Mouse (Mus musculus) liver, embryonic 14.5 days (tissue): Measurements from ENCODE around the gene Gmnn. TPM values are rescaled to one million over a fixed set of nuclear protein-coding genes. Genes with fewer than 3 reads are reported as not detected.

ENCODE experiments used
- ATAC-seq: fragments of 200-750 bp; cut with Nextera tagmentation; 2 replicates; pipeline ENCODE4 v1.8.0; 2017; ENCODE audit warnings: moderate number of reproducible peaks, mild to moderate bottlenecking, moderate library complexity; ENCODE audit not compliant: insufficient read depth
- DNase-seq, 3 experiments: peaks; one replicate each; pipeline ENCODE4 v3.0.0-alpha.2; 2012 to 2013; ENCODE audit warnings: low read depth in 3 of 3, low spot score in 3 of 3
- H3K27ac ChIP-seq: fragments of 300-500 bp; sonication (generic); 2 replicates; pipeline ENCODE4 v1.5.1; 2014; ENCODE audit warnings: moderate library complexity, mild to moderate bottlenecking, control low read depth, inconsistent platforms
- H3K27me3 ChIP-seq: fragments of 300-500 bp; sonication (generic); 2 replicates; pipeline ENCODE4 v1.6.1; 2014; ENCODE audit warnings: mild to moderate bottlenecking, low read length, moderate library complexity; ENCODE audit not compliant: control insufficient read depth, insufficient read depth
- H3K36me3 ChIP-seq: fragments of 300-500 bp; sonication (generic); replicated peaks from 2 replicates; pipeline ENCODE4 v1.6.1; 2014; ENCODE audit warnings: low read depth; ENCODE audit not compliant: control insufficient read depth, insufficient read depth
- H3K4me1 ChIP-seq, 2 experiments: fragments of 200-500 bp in 1 of 2; fragments of 300-500 bp in 1 of 2; sonication (generic) in 1 of 2; replicated peaks; 2 replicates each; pipeline ENCODE4 v1.6.1; 2012 to 2014; ENCODE audit warnings: antibody characterized with exemption in 1 of 2, inconsistent platforms in 1 of 2, low read length in 1 of 2; ENCODE audit not compliant: control insufficient read depth in 2 of 2, insufficient read depth in 2 of 2
- H3K4me2 ChIP-seq: fragments of 300-500 bp; sonication (generic); 2 replicates; pipeline ENCODE4 v1.6.1; 2014; ENCODE audit warnings: low read depth, mild to moderate bottlenecking, control low read depth, moderate library complexity
- H3K4me3 ChIP-seq, 2 experiments: fragments of 200-500 bp in 1 of 2; fragments of 300-500 bp in 1 of 2; sonication (generic) in 1 of 2; 2 replicates each; pipeline ENCODE4 v1.5.1; 2012 to 2014; ENCODE audit warnings: low read depth in 2 of 2, low read length in 2 of 2, mild to moderate bottlenecking in 2 of 2, control low read depth in 1 of 2, inconsistent platforms in 1 of 2, moderate library complexity in 1 of 2; ENCODE audit not compliant: insufficient read depth in 1 of 2
- H3K9ac ChIP-seq: fragments of 300-500 bp; sonication (generic); replicated peaks from 2 replicates; pipeline ENCODE4 v1.6.1; 2014; ENCODE audit warnings: mild to moderate bottlenecking, control low read depth, moderate library complexity
- H3K9me3 ChIP-seq: fragments of 300-500 bp; sonication (generic); 2 replicates; pipeline ENCODE4 v1.6.1; 2016; ENCODE audit warnings: low read length, mixed read lengths; ENCODE audit not compliant: control insufficient read depth
- CTCF ChIP-seq: IDR thresholded peaks from 2 replicates; pipeline ENCODE4 v1.5.1; 2016; ENCODE audit warnings: antibody characterized with exemption, low read depth, control low read depth
- EP300 ChIP-seq: IDR thresholded peaks from 2 replicates; pipeline ENCODE4 v1.6.1; 2016; ENCODE audit warnings: antibody characterized with exemption, low read depth
- WGBS: fragments of 180-500 bp; shearing (Covaris S2); extraction: QIAGEN DNeasy Blood & Tissue Kit; methylation state at CpG from one replicate; pipeline ENCODE4 v1.1.7; 2014; ENCODE audit not compliant: insufficient replicate concordance; 5-methylcytosine and 5-hydroxymethylcytosine counted together
- polyA plus RNA-seq, 2 experiments: library from polyadenylated mRNA; depleted of rRNA in 1 of 2; stranded (reverse) in 1 of 2; unstranded in 1 of 2; fragments of >200 nt; fragmentation: Nextera tagmentation in 1 of 2; extraction: Ambion mirVana in 1 of 2; gene quantifications; 2 replicates each; pipeline versions ENCODE4 v1.2.1 to v1.2.3; 2012 to 2014

The Gmnn gene
- polyA plus RNA-seq, 2 experiments, result 65.7 to 149 TPM

DNA sequence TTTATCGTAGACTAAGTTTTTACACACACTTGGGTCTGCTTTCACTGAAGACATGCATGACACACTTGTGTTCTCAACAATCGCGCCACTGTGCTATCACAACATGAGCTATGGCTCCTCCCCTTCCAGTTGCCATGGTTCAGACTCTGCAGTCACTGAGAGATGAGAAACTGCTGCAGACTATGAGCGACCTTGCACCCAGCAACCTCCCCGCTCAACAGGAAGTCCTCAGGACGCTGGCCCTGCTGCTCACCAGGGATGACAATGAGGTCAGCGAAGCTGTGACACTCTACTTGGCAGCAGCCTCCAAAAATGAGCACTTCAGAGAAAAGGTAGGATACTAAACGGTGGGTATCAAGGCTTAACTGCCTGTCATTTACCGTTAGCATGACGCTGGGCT lies 40.2 kb downstream of the Gmnn start:
- WGBS, result 75% methylated on average over 10 of the region's 10 CpGs
- no peaks in the 10 kb centered on the region for H3K36me3 ChIP-seq
- H3K4me3 ChIP-seq, result no peak overlapping the region
- no peak overlapping the region for H3K27ac ChIP-seq
- ATAC-seq (no peak), DNase-seq (no peak)
- no peaks in the 10 kb centered on the region for H3K9me3 ChIP-seq
- no peak overlapping the region for H3K9ac ChIP-seq
- no peaks in the 10 kb centered on the region; a peak in 1 of 4 replicates for H3K4me1 ChIP-seq
- no peak for TF ChIP-seq EP300
- no peak for TF ChIP-seq CTCF
- H3K27me3 ChIP-seq, result no peaks in the 10 kb centered on the region
- no peak overlapping the region for H3K4me2 ChIP-seq

DNA sequence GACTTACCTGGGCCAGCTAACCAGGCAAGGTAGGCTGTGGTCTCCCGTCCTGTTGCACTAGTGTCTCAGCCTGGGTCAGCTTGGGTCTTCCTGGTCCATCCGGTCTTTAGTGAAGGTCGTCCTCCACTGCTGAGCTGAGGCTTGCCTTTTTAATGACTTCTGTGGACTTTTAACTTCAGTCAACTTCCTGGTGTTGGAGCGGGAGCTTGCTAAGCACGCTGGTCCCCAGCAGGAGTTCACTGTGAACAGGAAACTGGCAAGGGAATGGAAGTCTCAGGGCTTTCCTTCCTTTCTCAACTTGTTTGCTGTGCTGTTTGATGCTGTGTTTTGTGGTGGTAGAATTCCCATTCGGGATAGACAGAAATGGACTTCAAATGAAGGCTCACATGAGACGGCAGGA lies 44.0 kb downstream of the Gmnn start:
- Histone ChIP-seq H3K4me3 (no peak overlapping the region), H3K27ac (no peak overlapping the region), H3K27me3 (no peaks in the 10 kb centered on the region), H3K9me3 (no peaks in the 10 kb centered on the region), H3K9ac (no peak overlapping the region), H3K36me3 (no peaks in the 10 kb centered on the region), H3K4me1 (peaks cover 0 to 3% of the 10 kb centered on the region in 2 experiments; a peak in 2 of 4 replicates), H3K4me2 (no peak overlapping the region)
- no peak for DNase-seq
- TF ChIP-seq EP300, result no peak
- TF ChIP-seq CTCF, result no peak
- ATAC-seq, result no peak
- WGBS, result 70% methylated on average over 7 of the region's 7 CpGs

GRCm38 (mm10) chr13:24716441-24716840 lies 45.3 kb downstream of the Gmnn start:
- Histone ChIP-seq H3K27ac (no peak overlapping the region), H3K4me1 (peaks cover 0 to 3% of the 10 kb centered on the region in 2 experiments; a peak in 2 of 4 replicates), H3K9ac (no peak overlapping the region), H3K9me3 (no peaks in the 10 kb centered on the region), H3K4me3 (no peak overlapping the region), H3K36me3 (no peaks in the 10 kb centered on the region), H3K4me2 (no peak overlapping the region), H3K27me3 (no peaks in the 10 kb centered on the region)
- DNase-seq, result no peak
- 68% methylated on average over 9 of the region's 9 CpGs for WGBS
- ATAC-seq, result no peak
- TF ChIP-seq CTCF (no peak), EP300 (no peak)

- DNase-seq (no peak), ATAC-seq (no peak)
- H3K36me3 ChIP-seq, result no peaks in the 10 kb centered on the region
- H3K4me2 ChIP-seq, result no peak overlapping the region
- H3K27me3 ChIP-seq, result no peaks in the 10 kb centered on the region
- peaks cover 0 to 3% of the 10 kb centered on the region in 2 experiments; a peak in 2 of 4 replicates for H3K4me1 ChIP-seq
- H3K27ac ChIP-seq, result no peak overlapping the region
- H3K9ac ChIP-seq, result no peak overlapping the region
- TF ChIP-seq EP300 (no peak), CTCF (no peak)
- no peaks in the 10 kb centered on the region for H3K9me3 ChIP-seq
- H3K4me3 ChIP-seq, result no peak overlapping the region
- 64% methylated on average over 5 of the region's 5 CpGs for WGBS
Observed at GRCm38 (mm10) chr13:24715601-24716000, 46.1 kb downstream of the Gmnn start.

GRCm38 (mm10) chr13:24714360-24714885 lies 47.3 kb downstream of the Gmnn start:
- TF ChIP-seq EP300 (no peak), CTCF (no peak)
- Histone ChIP-seq H3K27ac (no peak overlapping the region), H3K4me2 (no peak overlapping the region), H3K36me3 (no peaks in the 10 kb centered on the region), H3K4me1 (peaks cover 0 to 3% of the 10 kb centered on the region in 2 experiments; a peak in 2 of 4 replicates), H3K27me3 (no peaks in the 10 kb centered on the region), H3K9ac (no peak overlapping the region), H3K4me3 (no peak overlapping the region), H3K9me3 (no peaks in the 10 kb centered on the region)
- 75% methylated on average over 9 of the region's 9 CpGs for WGBS
- DNase-seq (no peak), ATAC-seq (no peak)
